Mouse (Mus musculus) spleen, postnatal 36 days (tissue): ENCODE measurements around the gene Rpl37a.

Source experiments
- DNase-seq, 2 experiments: peaks; one replicate each; pipeline ENCODE4 v3.0.0; 2022; ENCODE audit warnings: low spot score in 2 of 2, mixed read lengths in 1 of 2

Rpl37a gene

DNA sequence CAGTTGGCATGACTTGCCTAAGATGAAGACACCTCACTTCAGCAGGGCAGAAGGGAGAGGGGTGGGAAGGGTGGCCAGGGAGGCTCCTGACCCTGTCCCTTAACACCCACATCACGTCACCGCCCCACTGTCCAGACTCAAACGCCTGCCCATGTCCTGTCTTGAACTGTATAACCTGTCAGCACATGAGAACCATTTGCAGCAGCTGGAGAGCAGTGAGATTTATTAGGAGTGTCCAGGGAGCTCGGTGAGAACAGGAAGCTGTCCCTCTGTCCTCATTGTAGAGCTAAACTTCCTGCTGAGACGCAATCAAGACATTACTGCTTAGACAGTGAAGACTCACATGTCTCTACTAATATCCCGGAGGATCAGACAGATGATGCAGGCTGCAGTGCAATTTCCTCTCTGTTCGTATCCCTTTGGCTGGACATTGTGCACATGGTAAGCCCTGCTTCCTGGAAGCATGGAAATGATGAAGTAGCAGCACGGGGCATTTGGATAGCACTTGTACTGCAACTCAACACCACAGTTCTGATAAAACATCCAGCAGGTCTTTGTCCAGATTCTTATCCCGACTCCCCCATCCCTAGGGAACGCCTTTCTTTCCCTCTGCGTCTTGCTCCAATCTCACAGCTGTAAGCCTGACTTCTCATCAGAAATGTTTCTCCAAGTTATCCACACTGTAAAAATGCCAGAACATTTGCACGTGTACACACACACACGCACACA lies 25.5 kb downstream of the Rpl37a start:
- no peak for DNase-seq

DNA sequence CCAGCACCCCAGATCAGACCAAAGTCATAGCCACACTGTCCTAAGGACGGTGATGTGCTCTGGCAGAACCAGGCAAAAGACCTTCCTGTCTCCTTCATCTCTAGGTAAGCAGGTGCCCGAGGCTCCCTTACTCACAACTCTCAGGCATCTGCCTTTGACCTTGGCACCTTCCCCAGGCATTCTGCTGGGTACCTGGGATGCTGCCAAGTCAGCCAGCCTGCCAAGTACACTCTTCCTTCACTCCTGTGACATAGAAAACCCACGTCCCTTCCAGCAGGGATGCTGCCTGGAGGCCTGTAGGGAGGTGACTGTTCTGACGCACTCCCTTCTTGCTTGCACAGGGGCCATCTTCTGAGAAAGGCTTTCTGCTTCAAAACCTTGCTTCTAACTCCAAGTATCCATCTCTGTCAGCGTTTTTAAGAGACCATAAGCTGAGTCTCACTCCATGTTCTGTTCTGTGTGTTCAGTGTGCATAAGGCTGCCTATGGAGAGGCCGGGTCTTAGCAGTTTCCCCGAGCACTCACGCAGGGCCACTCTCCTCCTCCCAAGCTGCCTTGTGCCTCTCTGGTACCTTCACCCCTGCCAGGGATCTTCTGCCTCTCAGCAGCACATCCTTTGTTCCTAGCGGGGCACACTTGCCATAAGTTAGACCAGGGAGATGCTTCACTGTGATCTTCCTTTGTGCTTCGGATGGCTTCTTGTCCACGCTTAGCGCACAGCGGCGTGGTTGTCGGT lies 28.0 kb downstream of the Rpl37a start:
- no peak for DNase-seq

DNA sequence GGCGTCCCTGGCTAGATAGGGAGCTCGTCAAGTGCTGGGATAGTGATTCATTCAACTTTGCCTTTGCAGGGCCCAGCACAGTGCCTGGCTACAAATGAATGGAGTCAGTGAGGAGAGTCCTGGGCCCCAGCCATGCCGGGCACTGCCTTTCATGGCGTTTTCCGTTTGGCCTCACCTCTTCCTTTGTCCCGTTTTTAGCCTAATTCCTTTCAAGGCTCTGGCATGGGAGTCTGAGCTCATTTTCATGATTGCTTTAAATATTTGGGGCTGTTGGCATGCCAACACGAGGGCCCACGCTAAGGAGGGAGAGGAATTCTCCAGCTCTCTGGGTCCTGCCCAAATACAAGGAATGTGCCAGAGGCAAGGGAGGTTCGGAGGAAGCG lies 28.6 kb downstream of the Rpl37a start:
- DNase-seq, result no peak

DNA sequence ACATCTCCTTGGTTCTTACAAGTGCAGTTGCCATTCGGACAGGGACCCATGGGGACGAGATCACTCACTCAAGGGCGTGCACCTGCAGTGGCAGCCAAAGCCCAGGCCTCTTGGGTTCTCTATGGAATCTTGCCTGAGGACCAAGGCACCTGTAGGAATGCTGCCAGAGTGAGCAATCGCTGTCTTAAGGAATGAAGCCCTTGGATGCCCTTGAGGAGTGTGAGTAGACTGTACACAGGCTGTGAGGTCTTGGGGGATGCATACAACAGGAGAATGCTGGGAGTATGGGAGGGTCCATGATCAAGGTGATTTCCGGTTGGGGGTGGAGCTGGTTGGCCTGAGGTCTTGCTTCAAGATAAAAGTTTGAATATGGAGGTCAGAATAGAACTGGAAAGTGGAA lies 30.3 kb downstream of the Rpl37a start:
- DNase-seq, result no peak

DNA sequence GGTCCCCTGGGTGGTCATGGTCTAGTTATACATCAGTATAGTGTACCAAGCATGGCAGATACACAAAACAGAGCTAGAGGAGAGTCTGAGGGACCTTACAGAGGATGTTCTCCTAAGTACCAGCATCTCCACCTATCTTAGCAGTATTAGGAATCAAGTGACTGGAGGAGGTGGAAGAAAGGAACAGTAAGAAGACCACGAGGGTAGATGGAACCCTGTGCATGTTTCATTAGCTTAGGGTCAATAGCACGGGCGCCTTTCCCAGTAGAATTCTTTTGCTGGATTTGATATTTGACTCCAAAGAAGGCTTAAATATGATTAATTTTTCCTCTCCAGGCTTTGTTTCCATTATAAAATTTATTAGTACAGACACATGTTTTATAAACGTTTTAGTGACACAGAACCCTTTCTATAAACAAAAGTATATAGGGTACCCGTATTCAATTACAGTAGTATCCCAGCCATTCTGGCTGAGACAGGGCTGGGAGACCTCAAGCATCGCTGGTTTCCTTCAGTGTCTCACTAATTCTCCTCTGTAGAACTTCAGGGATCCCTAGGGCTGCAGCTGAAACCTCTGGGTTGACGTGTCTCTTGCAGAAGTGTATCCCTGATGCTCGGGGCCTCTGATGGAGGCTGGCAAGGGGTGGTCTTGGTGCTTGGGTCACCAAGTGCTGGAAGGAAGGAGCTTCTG lies 33.9 kb downstream of the Rpl37a start:
- DNase-seq, result no peak

DNA sequence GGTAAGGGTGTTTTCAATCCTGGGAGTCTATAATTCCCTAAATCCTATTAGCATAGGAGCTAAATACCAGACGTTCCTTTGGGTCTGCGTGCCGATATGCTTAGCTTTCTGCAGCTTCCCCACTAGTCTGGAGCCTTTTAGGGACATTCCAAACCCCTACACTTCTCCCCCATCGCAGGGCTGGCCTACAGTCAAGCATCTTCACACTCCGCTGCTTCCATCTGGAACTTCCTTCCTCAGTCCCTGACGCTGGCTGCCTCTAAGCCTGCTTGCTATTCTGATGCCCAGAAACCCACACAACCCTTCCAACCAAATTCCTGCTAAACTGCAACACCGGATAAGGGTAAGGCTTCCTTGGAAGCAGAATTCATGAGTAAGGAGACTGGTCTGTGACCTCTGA lies 35.3 kb downstream of the Rpl37a start:
- no peak for DNase-seq

DNA sequence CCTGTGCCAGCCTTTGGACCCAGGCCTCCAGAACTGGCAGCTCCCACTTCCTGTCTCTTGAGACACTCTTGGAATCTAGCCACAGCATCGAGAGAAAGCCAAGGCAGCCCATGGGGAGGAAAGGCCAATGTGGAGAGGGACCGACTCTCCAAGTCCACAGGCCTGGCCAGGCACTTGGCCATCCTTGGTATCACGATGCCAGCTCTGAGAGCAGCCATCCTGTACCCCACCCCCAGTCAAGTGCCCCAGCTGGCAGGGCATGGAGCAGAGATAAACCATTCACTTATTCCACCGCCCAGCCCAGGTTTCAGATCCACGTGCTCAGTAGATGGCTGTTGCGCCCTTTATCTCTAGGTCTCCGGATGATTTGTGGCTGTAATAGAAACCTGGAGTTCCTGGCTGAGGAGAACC lies 40.3 kb downstream of the Rpl37a start:
- DNase-seq, result peak; percentile 22 to 58

DNA sequence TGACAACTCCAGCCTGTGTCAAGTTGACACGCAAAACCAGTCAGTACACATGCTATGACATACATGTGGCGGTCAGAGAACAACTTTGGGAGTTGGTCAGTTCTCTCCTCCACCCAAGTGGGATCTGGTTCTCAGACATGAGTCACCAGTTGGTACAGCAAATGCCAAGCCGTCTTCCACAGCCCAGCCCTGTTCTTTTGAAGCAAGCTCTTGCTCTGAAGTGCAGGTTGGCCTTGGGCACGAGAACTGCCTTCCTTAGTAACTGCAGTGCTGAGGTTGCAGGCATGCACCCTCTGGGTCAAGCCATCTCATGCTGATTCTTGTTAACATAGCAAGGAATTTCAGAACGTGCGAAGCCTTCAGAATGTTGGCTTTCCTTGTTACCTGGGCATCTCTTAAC lies 42.1 kb downstream of the Rpl37a start:
- no peak for DNase-seq

DNA sequence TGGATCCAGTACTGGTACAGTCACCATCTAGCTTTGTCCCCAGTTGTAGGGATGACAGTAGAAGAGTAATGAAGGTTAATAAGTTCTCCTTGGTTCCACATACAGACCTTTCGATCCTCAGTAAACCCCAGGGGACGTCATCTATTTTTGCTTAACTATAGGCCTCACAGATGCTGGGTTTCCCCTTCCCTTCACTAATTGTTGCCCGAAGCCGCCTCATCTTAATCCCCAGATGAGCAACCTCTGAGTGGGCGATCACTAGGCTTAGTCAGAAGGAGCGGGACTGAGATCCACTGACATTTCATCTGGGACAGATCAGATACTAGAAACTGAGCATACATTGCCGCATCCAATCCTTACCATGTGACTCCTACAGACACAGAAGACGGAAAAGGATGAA lies 44.1 kb downstream of the Rpl37a start:
- no peak for DNase-seq

DNA sequence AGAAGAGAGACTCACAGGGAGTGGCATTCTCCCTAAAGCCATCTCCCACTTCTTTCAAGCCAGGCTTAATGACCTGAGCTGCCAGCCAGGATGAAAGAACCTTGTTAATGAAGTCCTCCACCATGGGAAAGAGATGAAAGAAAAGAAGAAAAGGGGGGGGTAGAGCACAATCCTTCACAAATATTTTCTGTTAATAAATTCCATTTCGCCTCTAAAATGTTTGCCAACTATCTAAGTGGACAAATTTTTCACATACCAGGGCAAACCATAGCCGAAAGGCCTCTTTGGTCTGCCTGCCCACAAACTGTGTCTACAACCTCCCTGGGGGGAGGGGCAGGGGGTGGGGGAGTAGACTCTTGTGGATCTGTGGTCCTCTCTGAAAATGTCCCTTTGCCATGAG lies 44.7 kb downstream of the Rpl37a start:
- no peak for DNase-seq

DNA sequence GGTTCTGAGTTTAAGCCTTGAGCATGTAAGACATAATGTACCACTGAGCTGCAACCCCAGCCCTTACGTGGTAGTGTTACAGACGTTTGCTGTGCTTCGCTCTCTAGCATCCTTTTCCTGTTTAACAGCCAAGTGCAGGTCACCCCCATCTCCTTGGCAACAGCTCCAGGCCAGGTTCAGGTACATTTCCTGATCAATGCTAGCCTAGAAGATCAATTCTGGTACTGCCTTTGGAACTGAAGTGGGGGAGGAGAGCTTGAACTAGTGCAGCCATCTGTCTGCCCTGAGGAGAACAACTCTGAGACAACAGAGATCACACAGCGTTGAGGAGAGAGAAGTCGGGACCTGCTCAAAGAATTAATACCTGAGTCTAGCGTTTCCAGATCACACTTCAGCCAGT lies 48.7 kb downstream of the Rpl37a start:
- no peak for DNase-seq
